Mouse (Mus musculus) neural tube, postnatal 0 days (tissue): ENCODE results near the gene Nup43. TPM values are rescaled to one million over a fixed set of nuclear protein-coding genes. Genes with fewer than 3 reads are reported as not detected.

Experiments used
- polyA plus RNA-seq: library from polyadenylated mRNA; unstranded; fragments of >200 nt; fragmentation: Nextera tagmentation; extraction: Ambion mirVana; gene quantifications from 2 replicates; pipeline ENCODE4 v1.2.1, GENCODE M21; 2015

The Nup43 gene
- 20.0 and 22.0 TPM in 2 replicates for polyA plus RNA-seq

GRCm38 (mm10) chr10:7667342-7667802, at the start of gene Nup43:
TSS of gene Nup43 (plus strand) at chr10:7667503.

GRCm38 (mm10) chr10:7680731-7681301, 13.5 kb downstream of the Nup43 start, which contains the start of the genes Pcmt1 and Lats1:
TSS of gene Pcmt1 (minus strand) at chr10:7681136.
TSS of gene Lats1 (plus strand) at chr10:7681214.

GRCm38 (mm10) chr10:7725751-7726500, 58.6 kb downstream of the Nup43 start, which contains the start of gene Katna1:
TSS of gene Katna1 (plus strand) at chr10:7726000.

Other genes with a start within 250 kb of the Nup43 start
- 0.25 and 0.36 TPM in 2 replicates for gene Ulbp1, start 193.9 kb upstream of the Nup43 start, polyA plus RNA-seq
- 57.5 and 64.1 TPM in 2 replicates for gene Lrp11, start 77.7 kb upstream of the Nup43 start, polyA plus RNA-seq
- 196 and 207 TPM in 2 replicates for gene Pcmt1, start 13.6 kb downstream of the Nup43 start, polyA plus RNA-seq
- gene Lats1, start 13.7 kb downstream of the Nup43 start, polyA plus RNA-seq, result 5.5 and 6.4 TPM in 2 replicates
- gene Katna1, start 58.5 kb downstream of the Nup43 start, polyA plus RNA-seq, result 17.9 and 19.5 TPM in 2 replicates
- 68.8 and 82.3 TPM in 2 replicates for gene Ginm1, start 125.3 kb downstream of the Nup43 start, polyA plus RNA-seq
- 37.4 and 37.8 TPM in 2 replicates for gene Ppil4, start 125.4 kb downstream of the Nup43 start, polyA plus RNA-seq
- 0.14 and 0.28 TPM in 2 replicates for gene Zc3h12d, start 165.0 kb downstream of the Nup43 start, polyA plus RNA-seq